Mouse (Mus musculus) inflammation-experienced regulatory T-cells, adult 6 months (primary cell): ENCODE measurements at regions not wholly inside any gene's neighbourhood (a gene's known extent, or its start where the extent isn't known, plus 50 kb on each side); places are given as distances from the start of the nearest gene placed in this dataset.
"Not testable (repeated sequence)": the region's sequence is repeated elsewhere in the genome, so short reads cannot be mapped to it uniquely, and the experiment has no call there.

Experiments
- ATAC-seq: one replicate; pipeline ENCODE4 v1.8.0; 2017

DNA sequence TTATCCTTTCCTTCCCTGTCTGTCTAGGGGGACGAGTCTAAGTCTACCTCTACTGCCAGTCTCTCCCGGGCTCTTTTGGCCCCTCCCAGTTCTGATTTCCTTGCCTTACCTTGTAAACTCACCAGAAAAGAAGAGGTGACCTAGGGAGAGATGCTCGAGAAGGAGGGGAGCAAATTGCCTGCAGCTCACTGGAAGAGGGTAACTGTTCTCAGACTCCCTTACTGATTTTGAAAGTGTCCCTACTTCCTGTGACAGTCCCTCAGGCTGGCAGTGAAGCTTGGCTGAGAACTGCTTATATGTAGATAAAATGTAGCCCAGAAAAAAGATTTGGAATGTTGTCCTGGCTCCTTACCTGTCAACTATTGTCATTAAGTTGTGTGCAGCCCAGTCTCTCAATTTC, 180.6 kb upstream of the Tab2 start:
- ATAC-seq: no peak

- ATAC-seq: no peak
Observed at GRCm38 (mm10) chr10:8135272-8135671, 179.2 kb upstream of the Tab2 start.

DNA sequence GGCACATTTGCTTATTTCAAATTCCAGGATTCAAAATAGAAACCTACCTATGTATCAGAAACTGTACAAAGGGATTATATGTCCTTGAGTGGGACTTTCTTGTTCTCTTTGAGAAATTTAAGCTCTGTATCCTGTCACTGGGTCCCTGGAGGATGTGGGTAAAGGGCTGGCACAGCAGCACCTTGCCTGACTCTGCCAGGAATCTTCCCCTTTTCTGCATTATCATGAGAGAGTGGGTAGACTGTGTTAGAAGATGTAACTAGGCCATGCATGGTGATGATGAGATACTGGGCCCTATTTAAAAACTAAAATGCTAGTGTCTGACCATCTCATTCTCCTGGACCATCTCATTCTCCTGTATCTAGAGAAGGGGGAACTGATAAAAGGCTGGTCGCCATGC, 178.4 kb upstream of the Tab2 start:
- ATAC-seq: no peak

GRCm38 (mm10) chr10:8133451-8133952, 177.5 kb upstream of the Tab2 start:
- ATAC-seq: no peak

DNA sequence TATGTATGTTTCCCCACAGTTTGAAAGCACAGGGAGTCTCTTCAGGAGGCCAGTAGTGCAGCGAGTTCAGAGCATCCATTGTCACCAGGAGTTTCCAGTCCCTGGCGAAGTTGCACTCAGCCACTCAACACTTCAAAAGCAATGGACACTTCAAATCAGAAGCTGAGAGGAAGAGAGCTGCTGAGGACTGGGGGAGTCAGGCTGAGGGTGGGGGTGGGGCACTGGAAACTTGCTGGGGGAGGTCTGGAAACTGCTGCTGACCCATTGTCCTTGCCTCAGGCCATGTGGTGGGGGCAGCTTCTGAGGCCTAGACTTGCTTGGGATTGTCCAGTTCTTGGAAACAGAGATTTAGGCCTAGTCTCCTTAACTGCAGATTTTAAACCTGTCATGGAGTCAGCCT, 176.8 kb upstream of the Tab2 start:
- no peak for ATAC-seq

DNA sequence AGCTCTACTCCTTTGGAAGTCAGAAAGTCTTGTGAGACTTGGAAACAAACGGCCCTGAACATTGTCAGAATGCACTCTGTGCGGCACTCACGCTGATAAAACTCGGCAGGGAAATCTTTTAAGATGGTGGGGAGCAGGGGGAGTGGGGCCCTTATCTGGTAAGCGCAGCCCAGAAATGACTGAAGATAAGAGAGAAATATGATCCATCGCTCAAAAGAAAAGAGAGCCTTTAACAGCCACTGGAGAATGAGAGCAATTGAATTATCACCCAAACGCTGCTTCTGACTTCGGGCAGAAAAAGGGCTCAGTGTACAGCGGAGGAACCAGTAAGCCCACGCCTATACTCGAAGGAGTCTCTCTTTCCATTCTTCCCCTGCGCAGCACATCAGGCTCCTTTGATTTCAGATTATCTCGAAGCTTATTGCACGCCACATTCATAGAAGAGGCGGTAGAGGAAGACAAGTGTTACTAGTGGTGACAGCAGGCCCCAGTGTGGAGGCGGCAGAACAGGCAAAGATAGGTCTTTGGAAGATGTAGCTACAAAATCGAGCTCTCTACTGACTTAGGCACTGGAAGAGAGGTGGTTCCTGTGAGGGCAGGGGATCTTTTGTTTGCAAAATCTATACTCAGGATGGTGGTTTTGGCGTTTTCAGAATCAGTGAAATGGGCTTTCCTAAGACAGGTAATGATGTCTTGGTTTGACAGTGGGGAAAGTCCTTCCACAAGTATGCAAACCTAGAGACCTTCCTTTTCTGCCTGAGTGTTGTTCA, 174.6 kb upstream of the Tab2 start:
- ATAC-seq: peak; percentile 67

DNA sequence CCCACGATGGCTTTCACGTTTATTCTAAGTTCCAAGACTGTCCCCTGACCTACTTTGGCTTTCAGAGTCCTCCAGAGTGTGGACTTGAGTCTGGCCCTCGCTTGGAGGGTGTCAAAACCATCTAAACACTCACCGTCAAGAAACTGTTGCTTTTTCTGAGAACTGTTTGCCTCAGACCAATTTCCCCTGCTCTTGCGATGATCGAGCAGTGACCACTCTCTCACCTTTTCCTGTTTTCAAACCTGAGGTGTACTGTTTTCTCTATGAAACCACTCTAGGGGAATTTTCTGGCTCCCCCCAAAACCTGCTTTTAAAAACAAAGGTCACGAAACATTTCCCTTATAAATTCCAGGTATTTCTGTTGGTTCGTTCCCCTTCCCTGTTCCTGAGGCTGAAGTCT, 174.0 kb upstream of the Tab2 start:
- ATAC-seq: no peak

- ATAC-seq: no peak
Observed at GRCm38 (mm10) chr10:8124124-8124523, 168.1 kb upstream of the Tab2 start.

DNA sequence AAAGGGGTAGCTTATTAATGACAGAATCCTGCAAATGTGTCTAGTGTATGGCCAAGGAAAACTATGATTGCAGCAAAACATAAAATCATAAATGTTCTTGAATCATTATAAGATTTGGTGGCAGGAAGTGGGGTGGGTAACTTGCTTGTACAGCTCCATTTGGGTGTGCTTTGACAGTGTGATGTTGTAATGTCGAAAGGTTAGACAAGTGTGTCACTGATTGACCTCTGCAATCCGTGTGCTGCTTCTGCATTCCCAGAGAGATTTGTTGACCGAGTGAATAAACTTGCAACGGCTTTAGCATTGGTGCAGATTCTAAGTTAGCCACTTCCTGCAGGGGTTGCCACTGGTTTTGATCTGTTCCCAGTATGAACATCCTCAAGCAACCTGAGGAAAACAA, 165.9 kb upstream of the Tab2 start:
- ATAC-seq: no peak

DNA sequence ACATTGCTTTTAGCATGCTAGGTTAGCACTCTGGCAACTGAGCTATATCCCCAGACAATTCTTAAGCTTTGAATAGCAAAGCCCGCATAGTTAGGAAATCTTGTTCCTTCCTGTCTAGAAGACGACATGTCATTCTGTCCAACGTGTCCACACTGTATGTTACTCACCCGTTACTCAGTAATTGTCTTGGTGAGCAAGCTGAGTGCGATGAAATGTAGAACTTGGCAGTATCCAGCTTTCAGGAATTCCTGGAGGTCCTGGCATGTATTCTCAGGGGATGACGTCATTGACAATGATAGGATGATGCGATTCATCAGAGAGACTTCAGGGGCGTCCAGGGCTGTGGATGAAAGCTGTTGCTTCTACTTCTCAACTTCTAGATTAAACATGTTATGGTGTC, 160.8 kb upstream of the Tab2 start:
- no peak for ATAC-seq

GRCm38 (mm10) chr10:8114932-8115331, 158.9 kb upstream of the Tab2 start:
- ATAC-seq: not testable (repeated sequence)

GRCm38 (mm10) chr10:8114530-8114929, 158.5 kb upstream of the Tab2 start:
- ATAC-seq: no peak

GRCm38 (mm10) chr10:8100489-8100888, 144.5 kb upstream of the Tab2 start:
- no peak for ATAC-seq

- no peak for ATAC-seq
Observed at GRCm38 (mm10) chr10:8095924-8096323, 139.9 kb upstream of the Tab2 start.

DNA sequence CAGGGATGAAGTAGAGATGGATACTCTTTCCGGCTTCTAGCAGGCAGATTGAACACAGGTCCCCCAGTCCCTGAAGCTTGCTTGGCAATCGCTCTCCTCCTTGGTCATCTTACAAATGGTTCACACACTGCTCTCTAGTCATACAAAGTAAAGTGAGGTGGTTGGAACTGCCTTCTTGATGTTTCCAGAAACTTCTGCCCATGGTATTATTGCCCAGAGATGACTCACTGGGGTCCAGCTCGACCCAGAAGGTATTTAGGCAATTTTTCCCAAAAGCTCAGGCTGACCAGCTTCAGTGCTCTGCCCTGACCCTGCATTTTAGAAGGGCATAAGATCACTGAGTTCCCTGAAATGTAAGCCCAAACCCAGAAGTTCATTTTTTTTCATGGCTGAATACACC, 139.2 kb upstream of the Tab2 start:
- no peak for ATAC-seq

DNA sequence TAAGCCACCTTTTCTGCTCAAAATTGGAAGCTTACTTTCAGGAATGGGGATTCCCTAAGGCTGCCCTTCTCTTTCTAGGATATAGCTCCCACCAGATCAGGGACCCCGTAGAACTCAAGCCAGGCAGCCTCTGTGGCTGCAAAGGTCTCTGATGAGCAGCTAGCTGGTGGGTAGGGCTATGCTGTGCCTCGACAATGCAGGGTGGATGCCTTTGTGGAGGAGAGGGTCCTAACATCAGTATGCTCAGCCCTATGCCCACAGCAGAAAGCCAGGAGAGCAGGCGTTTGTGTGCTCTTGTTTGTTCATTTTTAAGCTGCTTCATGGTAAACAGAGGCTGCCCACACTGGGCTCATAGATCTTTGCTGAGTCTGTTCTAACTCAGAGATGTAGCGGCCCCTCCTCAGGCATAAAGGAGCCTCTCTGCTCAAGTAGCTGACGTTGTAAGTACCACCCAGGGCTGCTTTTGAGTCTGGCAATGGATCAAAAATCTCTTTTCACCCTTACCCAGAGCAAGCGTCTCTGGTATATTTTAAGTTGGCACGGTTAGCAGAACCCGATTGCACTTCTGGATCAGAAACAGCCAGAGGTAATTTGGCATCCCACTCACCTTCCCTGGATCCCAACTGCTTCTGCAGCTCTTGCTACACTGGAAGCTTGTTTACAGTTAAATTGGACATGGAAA, 136.0 kb upstream of the Tab2 start:
- no peak for ATAC-seq

DNA sequence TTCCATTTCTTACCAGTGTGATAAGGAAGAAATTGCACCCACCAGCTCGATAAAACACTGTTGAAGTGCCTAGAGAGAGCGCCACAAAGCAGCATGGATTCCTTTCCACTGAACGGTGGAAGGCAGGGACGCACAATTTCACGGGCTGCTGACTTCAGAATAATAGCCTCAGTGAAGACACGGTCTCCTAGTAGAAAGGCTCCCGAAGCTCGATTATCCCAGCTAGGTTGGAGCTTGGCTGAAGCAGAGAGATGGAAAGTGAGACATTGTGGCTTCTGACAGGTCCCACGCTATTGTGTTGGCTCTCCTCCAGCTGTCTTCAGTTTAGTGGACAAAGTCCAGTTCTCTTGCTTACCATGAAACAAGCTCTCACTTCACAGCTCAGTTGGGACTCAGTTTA, 133.3 kb upstream of the Tab2 start:
- ATAC-seq: no peak

DNA sequence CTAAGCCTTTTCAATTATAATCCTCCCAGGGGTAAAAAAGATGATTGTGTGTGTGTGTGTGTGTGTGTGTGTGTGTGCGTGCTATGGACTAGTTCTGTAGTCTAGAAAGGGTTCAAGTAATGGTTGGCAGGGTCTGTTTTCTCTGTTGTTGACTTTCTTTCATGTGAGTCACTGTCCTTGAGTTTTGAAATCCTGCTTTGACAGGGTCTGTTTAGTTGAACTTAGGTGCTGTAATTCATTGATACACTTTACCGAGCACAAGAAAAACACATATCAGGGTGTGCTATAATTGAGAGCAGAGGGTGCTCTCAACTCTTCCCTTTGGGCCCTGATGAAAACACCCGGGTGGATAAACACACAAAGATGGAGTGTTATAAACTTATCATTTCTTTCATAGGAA, 132.7 kb upstream of the Tab2 start:
- ATAC-seq: no peak

GRCm38 (mm10) chr10:8088321-8088720, 132.3 kb upstream of the Tab2 start:
- no peak for ATAC-seq

DNA sequence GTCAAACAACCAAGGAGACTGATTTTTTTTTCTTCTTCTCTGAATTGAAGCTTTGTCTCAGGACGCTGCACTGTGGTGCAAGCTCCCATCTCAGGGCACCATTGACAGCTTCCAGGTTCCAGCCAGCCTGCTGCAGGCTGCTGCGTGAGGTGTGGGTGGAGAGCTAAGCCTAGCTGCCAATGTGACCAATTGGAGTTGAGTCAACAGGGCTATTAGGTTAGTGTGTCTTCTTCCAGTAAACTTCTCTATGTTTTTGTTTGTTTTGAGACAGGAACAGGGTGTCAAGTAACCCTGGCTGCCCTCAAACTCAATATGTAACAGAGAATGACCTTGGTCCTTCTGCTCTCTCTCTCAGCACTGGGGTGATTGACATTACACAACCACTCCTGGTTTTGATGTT, 131.1 kb upstream of the Tab2 start:
- ATAC-seq: no peak

- no peak for ATAC-seq
Observed at GRCm38 (mm10) chr10:8086442-8086841, 130.4 kb upstream of the Tab2 start.

DNA sequence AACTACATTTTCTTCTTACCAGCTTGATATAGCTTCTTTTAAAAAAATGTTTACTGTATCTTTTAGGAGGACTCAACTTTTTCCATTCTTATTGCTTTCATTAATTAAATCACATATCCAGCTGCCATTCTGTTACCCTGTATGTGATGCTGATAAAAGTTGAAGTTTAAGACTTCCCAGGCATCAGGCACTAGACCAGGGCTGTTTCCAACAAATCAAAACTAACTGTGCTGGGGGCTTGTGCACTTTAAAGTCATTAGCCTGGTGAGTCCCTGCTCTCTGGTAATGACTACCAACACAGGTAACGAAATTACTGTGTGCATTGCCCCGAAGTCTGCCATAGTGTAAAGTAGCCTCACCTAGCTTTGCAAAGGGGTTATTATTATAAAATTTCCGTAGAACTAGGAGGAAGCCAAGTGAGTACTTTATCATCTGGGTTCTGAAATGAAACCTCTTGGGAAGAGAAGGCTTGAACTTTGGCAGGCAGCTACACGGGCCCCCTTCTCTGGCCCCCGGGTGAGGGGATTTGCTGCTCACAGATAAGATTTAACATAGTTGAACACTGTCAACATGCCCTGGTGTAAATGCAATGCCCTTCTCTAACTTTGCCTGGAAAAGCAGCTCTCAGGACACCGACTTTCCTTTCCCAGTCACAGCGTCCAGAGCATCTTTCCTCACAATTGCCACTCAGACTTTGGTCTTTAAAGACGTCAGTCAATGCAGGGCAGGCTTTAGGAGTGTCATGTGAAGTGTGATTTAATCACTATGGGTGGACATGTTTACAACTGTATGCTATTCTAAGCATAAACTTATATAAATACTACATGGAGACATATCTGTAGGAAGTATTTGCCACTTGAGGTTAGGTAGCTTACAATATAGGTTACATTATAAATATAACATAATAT, 122.1 kb upstream of the Tab2 start:
- ATAC-seq: no peak

DNA sequence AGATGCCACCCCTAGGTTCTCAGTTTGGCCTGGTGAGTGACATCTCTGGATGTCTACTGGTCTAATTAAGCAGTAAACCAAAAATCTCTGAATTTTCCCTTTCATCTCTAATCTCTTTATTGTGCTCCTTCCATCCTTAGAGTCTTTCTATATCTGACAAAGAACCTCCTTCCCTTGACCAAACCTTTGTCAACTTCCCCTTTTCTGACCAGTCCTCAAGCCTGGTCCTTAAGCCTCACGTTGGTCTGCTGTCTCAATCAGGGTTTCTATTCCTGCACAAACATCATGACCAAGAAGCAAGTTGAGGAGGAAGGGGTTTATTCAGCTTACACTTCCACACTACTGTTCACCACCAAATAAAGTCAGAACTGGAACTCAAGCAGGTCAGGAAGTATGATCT, 116.4 kb upstream of the Tab2 start:
- no peak for ATAC-seq
